Mouse (Mus musculus): ENCODE results near the gene Gm3646.

The Gm3646 gene

DNA sequence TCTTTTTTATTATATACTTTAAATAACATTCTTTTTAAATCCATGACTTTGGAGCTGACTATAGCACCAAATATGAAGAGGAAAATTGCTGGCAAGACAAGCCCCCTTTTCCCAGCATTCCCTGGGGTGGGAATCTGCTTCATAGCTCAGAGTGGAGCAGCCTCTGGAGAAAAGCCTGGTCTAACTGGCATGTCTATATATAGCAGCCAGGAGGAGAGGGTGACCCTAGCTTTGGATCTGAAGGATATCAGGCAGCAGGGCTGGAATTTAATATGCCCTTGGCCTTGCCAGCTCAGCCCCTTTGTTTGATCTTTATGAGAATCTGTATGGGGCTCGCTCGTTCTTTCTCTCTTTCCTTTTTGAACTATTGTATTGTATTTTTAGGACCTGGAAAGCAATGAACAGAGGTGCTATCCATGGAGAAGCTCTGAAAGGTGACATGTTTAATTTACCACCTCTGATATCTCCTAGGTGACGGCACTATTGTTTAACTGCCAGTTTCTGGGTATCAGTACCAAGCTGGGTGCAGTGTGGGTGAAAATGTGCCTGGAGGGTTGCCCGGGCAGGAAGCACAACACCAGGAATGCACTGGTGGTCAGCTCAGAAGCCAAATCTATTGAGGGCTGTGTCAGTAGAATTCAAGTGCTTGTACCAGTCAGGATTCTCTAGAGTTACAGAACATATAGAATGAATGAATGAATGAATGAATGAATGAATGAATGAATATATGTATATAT is at the start of gene Gm3646:
TSS of gene Gm3646 (minus strand) at position 90 of the 737 bp plus-strand sequence.
- DNase-seq = no peak

GRCm38 (mm10) chr1:39847066-39847465 is 41.9 kb upstream of the Gm3646 start:
- no peak for DNase-seq

DNA sequence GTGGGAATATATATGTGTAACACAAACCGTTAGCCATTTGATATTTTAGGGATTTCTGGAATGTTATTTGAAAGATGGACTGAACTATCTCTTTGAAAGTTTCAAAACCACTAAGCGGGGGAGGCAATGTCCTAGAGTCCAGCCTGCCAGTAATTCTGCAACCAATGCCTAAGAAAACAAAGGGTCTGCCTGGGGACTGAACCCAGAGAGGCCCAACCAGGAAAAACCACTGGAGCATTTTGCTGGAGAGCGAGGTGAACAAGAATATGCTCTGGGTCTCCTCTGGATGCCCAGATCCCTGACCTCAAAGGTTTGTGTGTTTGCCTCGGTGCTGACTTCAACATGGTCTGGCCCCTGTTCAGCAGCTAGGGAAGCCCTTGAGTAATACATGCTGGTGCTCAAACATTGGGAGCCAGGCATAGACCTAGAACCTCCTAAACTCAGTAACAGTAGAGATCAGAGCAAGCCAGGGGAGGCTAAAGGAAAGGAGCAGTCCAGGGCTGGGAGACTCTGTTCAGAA is 41.0 kb upstream of the Gm3646 start:
- DNase-seq = no peak

- DNase-seq = no peak
Observed at GRCm38 (mm10) chr1:39843328-39843727, 38.2 kb upstream of the Gm3646 start.

- DNase-seq = no peak
Observed at GRCm38 (mm10) chr1:39842218-39843007, 37.3 kb upstream of the Gm3646 start.

GRCm38 (mm10) chr1:39840856-39841255 is 35.7 kb upstream of the Gm3646 start:
- DNase-seq = no peak

- DNase-seq = no peak
Observed at GRCm38 (mm10) chr1:39839838-39840237, 34.7 kb upstream of the Gm3646 start.

GRCm38 (mm10) chr1:39839217-39839616 is 34.1 kb upstream of the Gm3646 start:
- no peak for DNase-seq

DNA sequence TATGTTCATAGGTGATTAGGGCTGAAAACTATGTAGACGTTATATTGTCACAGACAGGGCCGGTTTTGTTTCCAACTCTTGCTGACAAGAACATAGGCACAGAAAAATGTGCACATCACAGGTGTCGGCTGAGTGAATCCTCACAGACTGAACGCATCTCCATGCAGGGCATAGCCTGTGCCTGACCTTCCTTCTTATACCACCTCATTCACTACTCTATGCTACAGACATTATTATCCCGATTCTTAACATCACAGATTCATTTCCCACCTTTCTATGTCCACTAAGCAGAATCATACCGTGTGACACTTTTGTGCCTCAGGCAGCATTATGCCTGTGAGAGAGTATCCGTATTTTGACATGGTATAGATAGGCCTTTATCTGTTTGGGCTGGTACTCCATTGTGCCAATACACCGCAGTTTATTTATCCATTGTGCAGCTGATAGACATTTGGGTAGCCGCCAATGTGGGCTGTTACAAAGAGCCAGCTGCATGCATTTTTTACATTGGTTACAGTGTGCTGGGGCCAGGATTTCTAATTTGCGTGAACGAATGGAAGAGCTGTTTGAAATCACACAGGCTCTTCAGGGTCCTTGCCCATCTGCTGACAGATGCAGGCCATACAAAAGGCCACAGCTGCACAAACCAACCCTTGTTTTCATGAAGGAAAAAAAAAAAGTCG is 33.5 kb upstream of the Gm3646 start:
- DNase-seq = no peak

DNA sequence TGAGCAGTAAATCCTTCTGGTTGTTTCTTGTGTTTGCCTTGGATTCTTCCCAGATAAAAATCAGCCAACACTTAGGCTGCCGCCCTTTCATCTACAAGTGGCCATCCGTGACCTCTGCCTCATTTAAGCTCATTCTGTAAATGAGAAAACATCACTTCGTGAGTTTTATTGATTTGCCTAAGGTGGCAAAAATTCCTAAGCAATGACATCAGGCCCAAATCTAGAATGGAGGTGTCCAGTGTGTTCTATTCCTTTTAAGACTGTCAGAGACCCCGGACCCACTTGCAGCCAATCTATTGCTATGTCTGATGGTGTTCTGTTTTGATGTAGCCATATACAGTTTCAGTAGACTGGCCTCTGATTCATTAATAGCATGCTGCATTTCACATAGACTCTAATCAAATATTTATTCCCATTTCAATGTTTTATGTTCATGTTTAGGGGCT is 26.5 kb upstream of the Gm3646 start:
- DNase-seq = no peak

DNA sequence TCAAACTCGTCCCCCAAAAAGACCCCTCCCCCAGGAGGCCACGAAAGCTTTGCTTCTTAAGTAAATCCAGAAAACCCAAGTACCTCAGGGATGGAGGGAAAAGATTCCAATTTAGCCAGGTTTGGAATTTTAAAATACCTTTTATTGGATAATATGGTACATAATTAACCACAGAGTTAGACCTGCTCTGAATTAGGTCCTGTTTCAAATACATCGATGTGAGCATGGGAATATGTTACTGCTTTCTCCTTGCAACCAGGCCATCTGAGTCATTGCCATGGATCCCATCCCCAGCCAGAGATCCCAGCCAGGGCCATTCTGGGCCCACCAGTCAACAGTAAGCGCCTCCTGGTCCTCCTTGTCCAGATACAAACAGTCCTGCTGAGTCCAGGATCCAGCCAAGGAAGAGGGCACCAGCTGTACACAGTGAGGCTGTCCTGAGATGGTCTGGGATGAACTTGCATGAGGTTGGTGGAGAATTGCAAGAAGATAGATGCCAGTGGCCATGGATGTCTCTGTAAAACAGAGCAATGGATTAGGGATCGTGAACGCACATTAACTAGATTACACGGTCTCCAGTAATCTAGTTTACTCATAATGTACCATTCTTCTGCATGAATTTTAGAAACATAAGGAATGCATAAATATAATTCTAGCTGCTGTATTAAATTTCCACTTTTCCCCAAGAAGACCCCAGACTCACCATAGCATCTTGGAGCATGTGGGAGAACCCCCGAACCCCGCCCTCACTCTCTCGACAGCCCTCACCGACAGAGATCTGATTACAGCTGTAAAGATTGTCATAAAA is 25.9 kb upstream of the Gm3646 start:
- no peak for DNase-seq

- DNase-seq = no peak
Observed at GRCm38 (mm10) chr1:39824902-39825301, 19.8 kb upstream of the Gm3646 start.

GRCm38 (mm10) chr1:39824240-39824639 is 19.1 kb upstream of the Gm3646 start:
- no peak for DNase-seq

GRCm38 (mm10) chr1:39819596-39819995 is 14.5 kb upstream of the Gm3646 start:
- DNase-seq = no peak

DNA sequence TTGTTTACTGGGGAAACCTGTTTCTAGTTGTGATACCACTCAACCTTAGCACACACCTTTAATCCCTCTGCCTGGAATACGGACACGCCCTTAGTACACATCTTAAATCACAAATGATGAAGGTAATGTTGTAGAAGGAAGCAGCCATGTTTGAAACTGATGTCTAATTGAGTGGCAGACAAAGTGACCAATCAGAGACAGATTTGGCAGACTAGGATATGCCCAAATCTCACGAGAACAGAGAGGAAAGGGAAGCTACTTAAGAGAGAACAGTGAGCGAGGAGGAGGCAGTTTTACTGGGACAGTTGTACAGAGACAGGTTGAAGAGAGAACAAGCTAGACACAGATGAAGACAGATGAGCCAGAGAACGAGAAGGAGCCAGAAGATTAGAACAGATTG is 10.6 kb upstream of the Gm3646 start:
- no peak for DNase-seq

DNA sequence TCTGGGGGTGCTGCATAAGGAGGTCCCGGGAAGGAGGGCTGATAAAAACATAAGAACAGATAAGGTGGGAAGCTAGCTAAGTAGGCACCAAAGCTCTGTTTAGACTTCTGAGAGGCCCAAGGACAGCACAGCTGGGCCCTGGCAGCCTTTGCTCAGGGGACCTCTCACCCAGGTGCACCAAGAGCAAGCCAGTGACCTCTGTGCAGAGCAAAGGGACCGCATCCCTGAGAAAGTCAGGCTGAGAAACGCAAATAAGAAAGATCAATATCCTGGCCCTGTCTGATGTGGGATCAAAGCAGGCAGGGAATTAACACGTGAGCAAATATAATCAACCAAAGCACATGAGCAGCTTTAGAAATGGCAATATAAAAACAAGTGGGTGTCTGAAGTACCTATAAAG is 7.9 kb upstream of the Gm3646 start:
- DNase-seq = no peak

DNA sequence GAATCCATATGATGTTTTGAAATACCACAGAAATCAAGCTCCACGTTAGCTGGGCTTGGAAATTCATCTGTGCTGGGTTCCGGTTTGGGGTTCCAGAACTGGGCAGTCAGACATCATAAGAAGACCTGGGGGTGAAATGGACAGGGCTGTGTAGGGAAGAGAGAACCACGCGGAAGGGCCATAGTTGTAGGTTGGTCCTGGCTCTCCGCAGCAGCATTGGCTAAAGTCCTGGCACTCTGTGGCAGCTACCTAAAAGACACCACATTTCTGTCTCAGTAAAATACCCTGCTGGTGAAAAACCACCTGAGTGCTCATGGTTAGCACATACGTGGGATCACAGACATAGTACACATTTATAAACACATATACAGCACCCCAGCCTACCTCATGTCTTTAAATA is 343 bp downstream of the Gm3646 start:
- no peak for DNase-seq

GRCm38 (mm10) chr1:39802946-39803345 is 2.2 kb downstream of the Gm3646 start:
- no peak for DNase-seq

GRCm38 (mm10) chr1:39797496-39797895 is 7.6 kb downstream of the Gm3646 start:
- DNase-seq = no peak

GRCm38 (mm10) chr1:39796765-39797164 is 8.4 kb downstream of the Gm3646 start:
- no peak for DNase-seq

GRCm38 (mm10) chr1:39784632-39785031 is 20.5 kb downstream of the Gm3646 start:
- DNase-seq = no peak

DNA sequence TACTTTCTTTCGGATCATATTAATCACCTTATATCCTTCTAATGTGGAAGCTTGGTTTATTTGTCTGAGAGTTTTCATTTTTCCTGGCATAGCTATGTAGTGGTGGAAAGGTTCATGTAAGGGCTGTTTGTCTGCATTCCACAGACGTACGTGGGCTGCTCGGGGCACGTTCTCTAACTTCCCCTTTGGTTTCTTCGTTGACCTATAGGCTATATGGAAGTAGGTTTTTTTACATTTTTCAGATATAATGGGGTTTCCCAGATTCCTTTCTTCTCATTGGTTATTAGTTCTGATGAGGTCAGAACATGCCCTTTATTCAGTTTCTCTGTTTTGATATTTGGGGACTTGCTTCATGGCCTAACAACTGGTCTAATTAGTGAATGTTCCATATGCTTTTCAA is 23.3 kb downstream of the Gm3646 start:
- DNase-seq = no peak

Measured in cerebellum, adult 9-10 months (tissue).